10 mouse cellular contexts compared by ENCODE assay signal in genomic region chr10:17131763-17132162, GRCm38 (mm10).
DNase-seq lines count a peak whose midpoint lies in the region; ATAC-seq lines count a peak whose summit lies in the region.
"Had no signal": no experiment of that assay in that cellular context is flagged by ENCODE, and none has a peak within 500 bp of the region (broad histone marks: within the 10 kb centered on the region; RNA-seq: fewer than 3 reads in every experiment).

No protein-coding gene starts in this region.

- no peak for ATAC-seq in heart, embryonic 12.5 days (ENCODE audit: insufficient number of reproducible peaks, low FRiP score)

- H3K9ac ChIP-seq in heart, embryonic 12.5 days: no peak overlapping the region
- H3K9ac ChIP-seq: hindbrain, embryonic 12.5 days had no signal

- H3K4me2 ChIP-seq in heart, embryonic 12.5 days: no peak overlapping the region
- H3K4me2 ChIP-seq: hindbrain, embryonic 12.5 days had no signal

- DNase-seq in heart, adult 8-10 months (ENCODE audit: low spot score): peak; percentile 41
- peak; percentile 33 for DNase-seq in 3T3-L1 (ENCODE audit: low read depth, low spot score)
- peak; percentile 50 to 52 for DNase-seq in cerebellum, adult 18-20 months
- peak; percentile 13 to 22 for DNase-seq in kidney, postnatal 25 days
- no peak for DNase-seq in testis, postnatal 10 days (ENCODE audit: low spot score)
- no peak for DNase-seq in ovary, postnatal 10 days (ENCODE audit: low spot score)
- no peak for DNase-seq in spleen, postnatal 10 days (ENCODE audit: low spot score in 2 of 2)
- DNase-seq: spleen, adult 18-20 months had no signal

- no peaks in the 10 kb centered on the region for H3K36me3 ChIP-seq in heart, embryonic 12.5 days
- H3K36me3 ChIP-seq: hindbrain, embryonic 12.5 days had no signal

- WGBS in heart, embryonic 12.5 days: 12% methylated on average over 4 of the region's 4 CpGs

- H3K4me1 ChIP-seq in heart, embryonic 12.5 days (replicated peaks): peaks cover 5% of the 10 kb centered on the region; the same call in 1 of the 2 replicates
- H3K4me1 ChIP-seq: hindbrain, embryonic 12.5 days had no signal

- H3K4me3 ChIP-seq in heart, embryonic 12.5 days: no peak overlapping the region
- H3K4me3 ChIP-seq: hindbrain, embryonic 12.5 days had no signal

- no peaks in the 10 kb centered on the region for H3K9me3 ChIP-seq in heart, embryonic 12.5 days (replicated peaks)
- H3K9me3 ChIP-seq: hindbrain, embryonic 12.5 days had no signal

- no peaks in the 10 kb centered on the region for H3K27me3 ChIP-seq in heart, embryonic 12.5 days (replicated peaks)
- H3K27me3 ChIP-seq: hindbrain, embryonic 12.5 days had no signal

- H3K27ac ChIP-seq in heart, embryonic 12.5 days (ENCODE audit: poor library complexity, severe bottlenecking): no peak overlapping the region
- H3K27ac ChIP-seq: hindbrain, embryonic 12.5 days had no signal

Comparison
In these comparisons a context has a peak if more than half of its experiments do, and no peak if none do; other contexts are left out.
1. DNase-seq: peak in heart, adult 8-10 months (single experiment), 3T3-L1 (single experiment), cerebellum, adult 18-20 months (2 of 2) and kidney, postnatal 25 days (2 of 2); none in testis, postnatal 10 days (single experiment), ovary, postnatal 10 days (single experiment) and spleen, postnatal 10 days (0 of 2).